Mouse (Mus musculus) midbrain, embryonic 12.5 days (tissue): ENCODE data around the gene Grtp1. TPM values are rescaled to one million over a fixed set of nuclear protein-coding genes. Genes with fewer than 3 reads are reported as not detected.

Experiments used
- ATAC-seq: fragments of 200-750 bp; cut with Nextera tagmentation; 2 replicates; pipeline ENCODE4 v1.8.0; 2017; ENCODE audit warnings: low read depth, moderate TSS enrichment, moderate library complexity; ENCODE audit not compliant: low FRiP score
- H3K27ac ChIP-seq: fragments of 300-500 bp; sonication (generic); replicated peaks from 2 replicates; pipeline ENCODE4 v1.5.1; 2016; ENCODE audit warnings: mild to moderate bottlenecking
- H3K27me3 ChIP-seq: fragments of 300-500 bp; sonication (generic); 2 replicates; pipeline ENCODE4 v1.6.1; 2016; ENCODE audit warnings: mild to moderate bottlenecking
- H3K36me3 ChIP-seq: fragments of 300-500 bp; sonication (generic); 2 replicates; pipeline ENCODE4 v1.6.1; 2016
- H3K4me1 ChIP-seq: fragments of 300-500 bp; sonication (generic); 2 replicates; pipeline ENCODE4 v1.6.1; 2016
- H3K4me2 ChIP-seq: fragments of 300-500 bp; sonication (generic); replicated peaks from 2 replicates; pipeline ENCODE4 v1.6.1; 2016; ENCODE audit warnings: mild to moderate bottlenecking, moderate library complexity
- H3K4me3 ChIP-seq: fragments of 300-500 bp; sonication (generic); 2 replicates; pipeline ENCODE4 v1.5.1; 2016; ENCODE audit warnings: mild to moderate bottlenecking
- H3K9ac ChIP-seq: fragments of 300-500 bp; sonication (generic); replicated peaks from 2 replicates; pipeline ENCODE4 v1.6.1; 2016; ENCODE audit warnings: mild to moderate bottlenecking, moderate library complexity
- H3K9me3 ChIP-seq: fragments of 300-500 bp; sonication (generic); 2 replicates; pipeline ENCODE4 v1.6.1; 2016; ENCODE audit warnings: mild to moderate bottlenecking
- WGBS: fragments of 180-500 bp; shearing (Covaris S2); methylation state at CpG from one replicate; pipeline ENCODE4 v1.1.7; 2016; 5-methylcytosine and 5-hydroxymethylcytosine counted together
- polyA plus RNA-seq: library from polyadenylated mRNA; unstranded; fragments of >200 nt; fragmentation: Nextera tagmentation; extraction: Ambion mirVana; gene quantifications from 2 replicates; pipeline ENCODE4 v1.2.1, GENCODE M21; 2016

Gene Grtp1
- 16.4 and 17.1 TPM in 2 replicates for polyA plus RNA-seq

DNA sequence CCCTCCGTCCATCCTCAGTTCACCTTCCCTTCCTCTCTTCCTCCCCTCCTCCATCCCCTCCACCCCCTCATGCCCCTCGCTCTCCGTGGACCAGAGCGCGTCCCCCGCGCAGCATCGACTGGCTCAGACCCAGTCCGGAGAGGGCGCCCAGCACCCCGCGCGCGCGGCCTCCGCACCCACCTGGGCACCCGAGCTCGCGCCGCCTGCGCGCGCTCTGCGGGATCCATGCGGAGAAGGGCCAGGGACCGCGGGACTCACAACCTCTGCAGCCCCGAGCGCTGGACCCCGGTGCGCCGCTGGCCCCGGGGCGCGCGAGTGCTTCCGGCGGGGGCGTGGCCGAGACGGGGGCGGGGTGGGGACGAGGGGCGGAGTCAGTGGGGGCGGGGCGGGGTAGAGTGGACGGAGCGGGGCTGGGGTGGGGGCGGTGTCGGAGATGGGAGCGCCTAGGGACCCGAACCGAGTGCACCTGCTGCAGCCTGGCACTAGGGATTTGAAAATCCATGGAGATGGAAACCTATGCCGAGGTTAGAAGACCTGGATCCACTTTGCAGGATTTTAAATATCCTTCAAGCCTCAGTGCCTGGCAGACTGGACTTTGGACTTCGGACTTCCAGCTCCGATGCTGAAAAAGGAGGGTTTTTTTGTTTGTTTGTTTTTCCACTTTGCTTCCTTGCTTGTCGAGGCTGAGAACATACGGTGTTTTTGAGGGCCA lies at the start of gene Grtp1:
TSS of gene Grtp1 (minus strand) at position 320 of the 712 bp plus-strand sequence.
- Histone ChIP-seq H3K4me3 (peak within 1 kb of the TSS; percentile 89), H3K4me2 (peak within 1 kb of the TSS; percentile 86), H3K9me3 (no peaks in the 10 kb centered on the region), H3K27me3 (peaks cover 48% of the 10 kb centered on the region), H3K36me3 (no peaks in the 10 kb centered on the region), H3K27ac (no peak within 1 kb of the TSS), H3K9ac (peak within 1 kb of the TSS; percentile 83), H3K4me1 (peaks cover 12% of the 10 kb centered on the region)
- peak; percentile 83 for ATAC-seq
- WGBS, result under 1% methylated on average over 52 of the region's 58 CpGs

DNA sequence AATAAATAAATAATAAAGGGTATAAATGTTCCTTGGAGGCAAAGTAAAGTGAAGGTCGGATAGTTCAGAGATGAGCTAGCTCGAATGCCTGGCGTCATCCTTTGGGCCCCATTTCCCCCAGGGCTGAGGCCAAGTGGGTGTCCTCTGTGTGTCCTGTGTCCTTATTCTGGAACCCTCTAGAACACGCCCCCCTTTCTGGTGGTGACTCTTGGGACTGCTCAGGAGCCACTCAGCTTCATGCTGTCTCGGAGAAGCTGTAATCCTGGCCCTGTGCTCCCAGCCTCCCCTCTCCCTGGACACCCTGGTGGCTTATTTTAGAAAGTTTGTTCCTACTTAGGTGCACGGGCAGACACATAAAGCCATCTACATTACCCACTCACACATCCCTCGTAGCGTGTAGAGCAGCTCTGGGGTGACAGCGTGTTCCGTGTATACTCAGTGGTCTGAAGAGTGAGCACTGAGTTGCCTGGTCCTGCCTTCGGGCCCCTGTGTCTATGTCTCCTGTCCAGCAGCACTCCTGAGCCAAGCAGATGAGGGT lies 44.0 kb upstream of the Grtp1 start:
- Histone ChIP-seq H3K4me1 (no peaks in the 10 kb centered on the region), H3K9ac (no peak overlapping the region), H3K4me2 (no peak overlapping the region), H3K27ac (no peak overlapping the region), H3K36me3 (no peaks in the 10 kb centered on the region), H3K9me3 (no peaks in the 10 kb centered on the region), H3K4me3 (no peak overlapping the region), H3K27me3 (no peaks in the 10 kb centered on the region)
- 91% methylated on average over 11 of the region's 11 CpGs for WGBS
- ATAC-seq, result no peak

DNA sequence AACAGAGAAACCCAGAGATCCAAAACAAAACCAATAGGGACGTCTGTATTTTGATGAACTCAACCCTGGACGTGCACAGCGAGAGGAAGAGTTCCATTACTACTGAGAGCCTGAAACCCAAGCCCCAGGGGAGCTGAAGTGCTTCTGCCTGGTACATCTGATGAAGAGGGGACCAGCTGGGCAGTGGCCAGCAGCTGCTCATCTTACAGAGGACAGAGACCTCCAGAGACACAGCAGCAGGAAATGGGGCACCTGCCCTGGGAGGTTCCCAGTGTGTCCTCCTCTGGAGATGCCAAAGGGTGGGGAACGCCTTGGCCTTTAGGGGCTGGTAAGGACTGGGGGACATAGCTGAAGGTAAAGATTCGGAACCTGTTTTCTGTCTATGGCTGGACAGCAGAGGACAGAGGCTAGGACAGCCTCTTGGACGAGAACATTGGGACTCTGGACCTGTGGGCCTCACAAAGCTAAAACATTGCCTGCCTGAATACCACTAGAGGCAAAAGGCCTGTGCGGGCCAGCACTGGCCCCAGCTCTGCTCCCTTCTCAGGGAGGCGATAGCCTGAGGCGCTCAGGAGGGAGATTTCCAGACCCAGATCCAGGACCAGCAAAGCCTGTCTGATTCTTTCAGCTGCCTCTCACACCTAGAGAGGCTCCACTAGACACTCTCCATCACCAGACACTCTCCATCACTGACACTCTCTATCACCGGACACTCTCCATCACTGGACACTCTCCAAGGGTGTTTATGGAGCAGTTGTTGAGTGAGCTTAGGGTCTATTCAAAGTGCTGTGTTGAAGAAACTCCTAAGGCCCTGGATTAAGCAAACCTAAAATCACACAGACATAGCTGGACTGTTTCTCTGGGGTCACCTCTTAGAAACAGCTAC lies 42.8 kb upstream of the Grtp1 start:
- Histone ChIP-seq H3K27ac (no peak overlapping the region), H3K4me2 (no peak overlapping the region), H3K9me3 (no peaks in the 10 kb centered on the region), H3K4me3 (no peak overlapping the region), H3K36me3 (no peaks in the 10 kb centered on the region), H3K4me1 (no peaks in the 10 kb centered on the region), H3K9ac (no peak overlapping the region), H3K27me3 (no peaks in the 10 kb centered on the region)
- WGBS, result 79% methylated on average over 10 of the region's 10 CpGs
- ATAC-seq, result no peak

GRCm38 (mm10) chr8:13240691-13241090 lies 40.3 kb upstream of the Grtp1 start:
- WGBS, result 76% methylated on average over 7 of the region's 7 CpGs
- H3K9ac ChIP-seq, result no peak overlapping the region
- H3K27me3 ChIP-seq, result no peaks in the 10 kb centered on the region
- H3K4me1 ChIP-seq, result no peaks in the 10 kb centered on the region
- ATAC-seq, result no peak
- H3K4me2 ChIP-seq, result no peak overlapping the region
- H3K36me3 ChIP-seq, result no peaks in the 10 kb centered on the region
- H3K27ac ChIP-seq, result no peak overlapping the region
- H3K9me3 ChIP-seq, result no peaks in the 10 kb centered on the region
- no peak overlapping the region for H3K4me3 ChIP-seq

DNA sequence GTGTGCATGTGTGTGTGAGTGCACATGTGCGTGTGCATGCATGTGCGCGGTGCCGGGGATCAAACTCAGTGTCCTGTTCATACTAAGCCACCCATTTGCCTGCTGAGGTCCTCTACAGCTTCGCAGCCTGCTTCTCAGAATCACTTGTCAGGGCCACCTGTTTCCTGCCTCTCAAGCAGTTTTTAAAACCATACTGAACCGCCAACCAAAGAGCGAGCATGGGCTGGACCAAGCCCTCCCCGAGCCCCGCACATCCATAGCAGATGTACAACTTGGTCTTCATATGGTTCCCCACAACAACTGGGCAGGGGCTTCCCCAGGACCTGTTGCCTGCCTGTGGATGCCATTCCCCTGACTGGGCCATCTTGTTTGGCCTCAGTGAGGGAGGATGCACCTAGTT lies 39.6 kb upstream of the Grtp1 start:
- WGBS, result 90% methylated on average over 9 of the region's 9 CpGs
- H3K4me3 ChIP-seq, result no peak overlapping the region
- H3K9ac ChIP-seq, result no peak overlapping the region
- ATAC-seq, result no peak
- no peak overlapping the region for H3K4me2 ChIP-seq
- H3K9me3 ChIP-seq, result no peaks in the 10 kb centered on the region
- no peaks in the 10 kb centered on the region for H3K27me3 ChIP-seq
- H3K4me1 ChIP-seq, result no peaks in the 10 kb centered on the region
- H3K27ac ChIP-seq, result no peak overlapping the region
- H3K36me3 ChIP-seq, result no peaks in the 10 kb centered on the region

DNA sequence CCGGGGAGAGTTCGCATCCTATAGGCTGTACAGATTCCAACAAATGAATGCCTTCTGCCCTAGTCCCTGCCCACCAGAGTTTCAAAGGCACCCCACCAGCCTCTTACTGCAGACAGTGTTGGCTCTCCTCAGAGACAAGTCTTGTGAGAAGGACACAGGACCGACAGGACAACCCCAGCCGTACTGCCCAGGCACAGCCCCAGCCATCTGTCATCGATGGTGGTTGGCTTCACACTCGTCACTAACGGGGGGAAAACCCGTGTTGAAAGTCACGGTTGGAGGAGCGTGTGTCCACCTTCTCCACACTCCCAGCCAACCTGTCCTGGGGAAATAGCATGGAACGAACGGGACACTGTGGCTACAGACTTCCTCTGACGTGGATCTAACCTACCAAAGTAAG lies 34.4 kb upstream of the Grtp1 start:
- no peaks in the 10 kb centered on the region for H3K36me3 ChIP-seq
- H3K27me3 ChIP-seq, result no peaks in the 10 kb centered on the region
- no peak overlapping the region for H3K9ac ChIP-seq
- no peak overlapping the region for H3K27ac ChIP-seq
- no peak overlapping the region for H3K4me2 ChIP-seq
- ATAC-seq, result no peak
- no peaks in the 10 kb centered on the region for H3K4me1 ChIP-seq
- 92% methylated on average over 13 of the region's 13 CpGs for WGBS
- H3K9me3 ChIP-seq, result no peaks in the 10 kb centered on the region
- H3K4me3 ChIP-seq, result no peak overlapping the region

DNA sequence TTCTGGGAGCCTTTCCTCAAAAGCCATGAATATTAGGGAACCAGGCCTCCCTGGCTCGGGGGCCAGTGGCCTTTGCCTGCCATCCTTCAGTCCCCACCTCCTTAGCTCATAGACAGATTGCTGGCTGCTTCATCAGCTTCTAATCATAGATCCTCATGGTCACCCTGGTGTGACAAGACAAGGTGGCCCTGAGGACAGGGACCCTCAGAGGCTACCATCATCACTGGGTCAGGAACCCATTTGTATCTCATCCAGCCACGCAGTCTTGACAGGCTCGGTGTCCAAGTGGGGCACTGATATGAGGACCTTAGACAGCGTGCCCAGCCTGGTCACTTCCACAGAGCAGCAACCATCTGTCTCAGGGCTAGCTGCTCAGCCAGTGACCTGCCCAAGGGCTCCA lies 30.1 kb upstream of the Grtp1 start:
- H3K9ac ChIP-seq, result no peak overlapping the region
- 95% methylated on average over 4 of the region's 4 CpGs for WGBS
- H3K4me2 ChIP-seq, result no peak overlapping the region
- H3K27ac ChIP-seq, result no peak overlapping the region
- no peak for ATAC-seq
- no peak overlapping the region for H3K4me3 ChIP-seq
- no peaks in the 10 kb centered on the region for H3K9me3 ChIP-seq
- H3K36me3 ChIP-seq, result no peaks in the 10 kb centered on the region
- H3K4me1 ChIP-seq, result peaks cover 13% of the 10 kb centered on the region
- H3K27me3 ChIP-seq, result no peaks in the 10 kb centered on the region; the same call in 1 of the 2 replicates

GRCm38 (mm10) chr8:13229802-13230201 lies 29.4 kb upstream of the Grtp1 start:
- Histone ChIP-seq H3K27ac (no peak overlapping the region), H3K27me3 (no peaks in the 10 kb centered on the region; the same call in 1 of the 2 replicates), H3K4me1 (peaks cover 13% of the 10 kb centered on the region), H3K4me3 (no peak overlapping the region), H3K4me2 (no peak overlapping the region), H3K9ac (no peak overlapping the region), H3K36me3 (no peaks in the 10 kb centered on the region), H3K9me3 (no peaks in the 10 kb centered on the region)
- ATAC-seq, result no peak
- WGBS, result 92% methylated on average over 12 of the region's 12 CpGs

DNA sequence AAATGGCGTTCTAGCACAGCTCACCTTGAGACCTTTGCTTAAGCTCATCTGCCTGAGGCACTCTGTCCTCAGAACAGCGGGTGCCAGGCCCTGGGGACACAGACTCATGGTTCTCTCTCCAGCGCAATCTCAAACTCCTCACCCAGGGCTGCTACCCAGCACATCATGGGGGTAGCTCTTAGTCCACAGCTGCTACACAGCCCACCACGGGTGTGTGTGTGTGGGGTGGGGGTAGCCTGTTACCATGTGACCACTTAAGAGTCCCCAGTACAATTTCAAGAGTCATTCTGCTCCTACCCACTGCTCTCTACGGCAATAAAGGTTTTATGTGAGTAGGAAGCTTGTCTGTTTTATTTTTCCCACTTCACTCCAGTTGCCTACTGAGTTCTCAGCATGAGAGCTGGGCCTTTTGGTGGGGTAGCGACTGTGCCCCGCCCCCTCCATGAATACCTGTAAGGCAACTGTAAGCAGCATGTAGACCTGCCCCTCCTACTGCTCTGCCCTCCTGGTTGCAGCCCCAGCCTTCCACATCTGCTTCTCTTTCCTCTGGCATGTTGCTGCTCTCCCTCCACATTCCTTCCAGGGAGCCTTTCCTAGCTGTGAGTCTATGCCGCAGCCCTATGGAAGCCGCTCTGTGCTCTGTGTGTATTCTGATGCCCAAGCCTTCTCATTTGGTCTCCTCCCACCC lies 28.6 kb upstream of the Grtp1 start:
- Histone ChIP-seq H3K27me3 (no peaks in the 10 kb centered on the region; the same call in 1 of the 2 replicates), H3K9ac (no peak overlapping the region), H3K4me3 (no peak overlapping the region), H3K4me1 (peaks cover 13% of the 10 kb centered on the region), H3K27ac (no peak overlapping the region), H3K36me3 (no peaks in the 10 kb centered on the region), H3K4me2 (no peak overlapping the region), H3K9me3 (no peaks in the 10 kb centered on the region)
- no peak for ATAC-seq
- 61% methylated on average over 9 of the region's 9 CpGs for WGBS

DNA sequence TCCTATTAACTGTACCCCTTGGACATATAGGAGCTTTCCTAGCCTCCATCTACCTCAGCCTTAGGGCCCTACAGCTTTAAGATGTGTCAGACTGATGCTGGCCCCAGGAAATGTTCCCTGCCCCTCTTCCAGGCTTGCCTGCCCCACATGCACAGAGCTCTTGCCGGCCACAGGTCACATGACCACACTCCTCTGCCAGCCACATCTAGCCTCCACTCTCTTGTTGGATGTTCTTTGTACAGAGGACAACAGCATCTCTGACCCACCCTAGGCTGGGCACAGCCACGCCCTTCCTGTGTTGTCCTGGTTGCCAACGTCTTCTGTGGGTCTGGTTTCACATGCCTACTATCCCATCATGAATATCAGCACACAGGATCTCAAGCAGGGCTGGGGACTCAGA lies 26.8 kb upstream of the Grtp1 start:
- no peaks in the 10 kb centered on the region for H3K36me3 ChIP-seq
- no peak overlapping the region for H3K9ac ChIP-seq
- no peak overlapping the region for H3K4me3 ChIP-seq
- peaks cover 13% of the 10 kb centered on the region for H3K4me1 ChIP-seq
- no peaks in the 10 kb centered on the region; the same call in none of the 2 replicates for H3K27me3 ChIP-seq
- no peak overlapping the region; the same call in 1 of the 2 replicates for H3K27ac ChIP-seq
- no peak overlapping the region for H3K4me2 ChIP-seq
- H3K9me3 ChIP-seq, result no peaks in the 10 kb centered on the region
- 70% methylated on average over 3 of the region's 3 CpGs for WGBS
- no peak for ATAC-seq

DNA sequence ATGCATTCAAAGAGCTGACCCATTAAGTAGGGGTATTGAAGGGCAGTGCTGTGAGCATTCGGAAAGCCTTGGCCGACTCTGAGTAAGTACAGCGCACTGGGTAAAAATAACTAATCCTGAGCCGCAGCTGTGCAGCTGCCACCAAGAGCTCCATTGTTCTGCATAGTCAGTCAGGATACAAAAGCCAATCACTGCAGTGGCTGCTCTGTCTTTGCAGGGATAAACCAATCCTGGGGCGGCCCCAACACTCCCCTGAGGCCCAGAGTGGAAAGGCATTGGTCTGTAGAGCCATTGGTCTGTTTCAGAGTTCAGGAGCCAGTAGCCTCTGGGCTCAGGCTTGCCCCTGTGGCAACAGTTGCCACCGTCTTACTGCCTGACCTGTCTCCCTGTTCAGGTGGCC lies 25.9 kb upstream of the Grtp1 start:
- no peak overlapping the region for H3K4me3 ChIP-seq
- H3K4me2 ChIP-seq, result 0 out of 2 replicates have a peak overlapping the region, but pooled peaks have one; percentile 21
- no peaks in the 10 kb centered on the region for H3K9me3 ChIP-seq
- H3K4me1 ChIP-seq, result peaks cover 13% of the 10 kb centered on the region
- H3K9ac ChIP-seq, result no peak overlapping the region
- no peaks in the 10 kb centered on the region for H3K36me3 ChIP-seq
- H3K27ac ChIP-seq, result peak overlapping the region; percentile 49
- WGBS, result 14% methylated on average over 6 of the region's 6 CpGs
- ATAC-seq, result peak; percentile 93
- H3K27me3 ChIP-seq, result no peaks in the 10 kb centered on the region; the same call in none of the 2 replicates
